Mouse (Mus musculus) megakaryocyte, embryonic 14.5 days (primary cell): ENCODE measurements around the gene B3galt5.

Source experiments
- FLI1 ChIP-seq: IDR thresholded peaks from 2 replicates; pipeline ENCODE4 v1.6.1; 2012; ENCODE audit warnings: low read length, inconsistent platforms, mixed read lengths
- GATA1 ChIP-seq: IDR thresholded peaks from 3 replicates; pipeline ENCODE4 v1.6.1; 2012; ENCODE audit warnings: mixed read lengths, low read length, inconsistent platforms, borderline replicate concordance

GRCm38 (mm10) chr16:96278491-96279224 is 43.1 kb downstream of the B3galt5 start:
- TF ChIP-seq GATA1: no peak
- TF ChIP-seq FLI1: no peak
